Mouse (Mus musculus): ENCODE results near the gene T.
"Not testable (repeated sequence)": the region's sequence is repeated elsewhere in the genome, so short reads cannot be mapped to it uniquely, and the experiment has no call there.

T gene

GRCm38 (mm10) chr17:8433978-8434960 is at the start of gene T:
T (plus strand) TSS chr17:8434423.
- DNase-seq = no peak

GRCm38 (mm10) chr17:8385441-8385840 is 48.8 kb upstream of the T start:
- no peak for DNase-seq

GRCm38 (mm10) chr17:8388463-8388862 is 45.8 kb upstream of the T start:
- peak; percentile 55 for DNase-seq

DNA sequence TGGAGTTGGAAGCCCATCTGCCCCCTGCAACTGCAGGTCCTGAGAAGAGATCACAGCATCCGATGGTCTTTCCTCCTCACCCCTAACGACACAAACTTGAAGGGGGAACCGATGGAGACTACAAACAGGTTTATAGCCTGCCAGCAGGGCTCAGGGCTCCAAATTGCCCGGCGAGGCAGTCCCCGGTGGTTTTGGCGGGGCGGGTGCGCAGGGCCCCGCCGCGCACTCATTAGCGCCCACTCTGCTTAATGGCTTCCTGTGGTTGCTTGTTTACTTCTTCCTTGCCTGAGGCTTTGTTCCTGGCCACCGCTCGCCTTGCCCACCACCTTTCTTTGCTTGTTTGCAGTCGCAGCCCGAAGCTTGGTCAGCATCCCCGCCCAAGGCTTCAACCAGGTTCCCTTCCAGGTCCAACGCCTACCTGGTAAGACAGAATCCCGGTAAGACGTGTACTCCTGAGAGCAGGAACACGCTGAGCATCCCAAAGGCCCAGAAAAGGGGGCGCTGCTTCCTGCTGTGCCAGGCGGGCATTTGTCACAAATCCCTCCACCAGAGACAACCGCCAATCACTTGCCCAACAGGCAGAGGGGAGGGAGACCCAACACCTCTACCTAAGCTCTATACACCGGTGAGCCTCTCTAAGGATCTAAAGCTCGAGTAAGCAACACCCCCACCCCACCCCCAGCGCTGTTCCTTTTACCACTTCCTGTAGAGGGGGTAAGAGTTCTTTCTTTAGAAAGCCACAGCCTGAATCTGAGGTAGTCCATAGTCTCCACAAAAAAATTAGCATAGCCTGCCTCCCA is 45.0 kb upstream of the T start:
- peak; percentile 22 for DNase-seq

GRCm38 (mm10) chr17:8389790-8390095 is 44.5 kb upstream of the T start:
- DNase-seq = no peak

GRCm38 (mm10) chr17:8390487-8390886 is 43.7 kb upstream of the T start:
- no peak for DNase-seq

- DNase-seq = no peak
These were observed 37.9 kb upstream of the T start for GRCm38 (mm10) chr17:8396371-8396770.

- DNase-seq = no peak
These were observed 36.3 kb upstream of the T start for GRCm38 (mm10) chr17:8397946-8398345.

DNA sequence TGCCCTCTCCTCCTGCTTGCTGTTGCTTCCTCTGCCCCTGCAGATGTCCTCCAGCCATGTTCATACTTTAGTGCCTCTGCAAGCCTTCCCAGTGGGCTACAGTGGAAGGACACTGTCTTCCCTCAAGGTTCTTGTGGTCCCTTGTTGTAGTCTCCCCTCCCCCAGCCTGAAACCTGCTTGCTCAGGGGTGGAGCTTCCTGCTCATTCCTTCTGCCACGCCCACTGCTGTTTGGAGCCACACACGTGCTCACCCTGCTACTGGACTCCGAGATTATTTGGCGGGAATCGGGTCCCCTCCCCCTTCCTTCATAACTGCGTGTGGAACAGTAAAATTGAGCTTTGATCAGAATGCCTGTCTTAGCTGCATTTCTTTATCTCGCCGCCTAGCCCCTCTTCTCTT is 30.3 kb upstream of the T start:
- DNase-seq = not testable (repeated sequence)

GRCm38 (mm10) chr17:8406285-8406684 is 27.9 kb upstream of the T start:
- no peak for DNase-seq

DNA sequence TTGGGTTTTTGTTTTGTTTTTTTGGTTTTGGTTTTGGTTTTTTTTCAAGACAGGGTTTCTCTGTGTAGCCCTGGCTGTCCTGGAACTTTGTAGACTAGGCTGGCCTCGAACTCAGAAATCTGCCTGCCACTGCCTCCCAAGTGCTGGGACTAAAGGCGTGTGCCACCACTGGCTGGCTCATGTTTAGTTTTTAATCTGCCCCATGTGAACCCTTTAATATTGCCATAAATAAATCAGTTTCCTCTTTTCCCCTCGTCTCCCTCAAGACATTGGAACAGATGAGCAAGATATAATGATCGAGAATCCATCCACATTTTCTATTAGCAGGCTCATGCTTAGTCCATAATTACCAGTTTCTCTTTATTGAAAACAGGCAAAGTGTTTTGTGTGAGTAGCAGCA is 26.2 kb upstream of the T start:
- DNase-seq = not testable (repeated sequence)

DNA sequence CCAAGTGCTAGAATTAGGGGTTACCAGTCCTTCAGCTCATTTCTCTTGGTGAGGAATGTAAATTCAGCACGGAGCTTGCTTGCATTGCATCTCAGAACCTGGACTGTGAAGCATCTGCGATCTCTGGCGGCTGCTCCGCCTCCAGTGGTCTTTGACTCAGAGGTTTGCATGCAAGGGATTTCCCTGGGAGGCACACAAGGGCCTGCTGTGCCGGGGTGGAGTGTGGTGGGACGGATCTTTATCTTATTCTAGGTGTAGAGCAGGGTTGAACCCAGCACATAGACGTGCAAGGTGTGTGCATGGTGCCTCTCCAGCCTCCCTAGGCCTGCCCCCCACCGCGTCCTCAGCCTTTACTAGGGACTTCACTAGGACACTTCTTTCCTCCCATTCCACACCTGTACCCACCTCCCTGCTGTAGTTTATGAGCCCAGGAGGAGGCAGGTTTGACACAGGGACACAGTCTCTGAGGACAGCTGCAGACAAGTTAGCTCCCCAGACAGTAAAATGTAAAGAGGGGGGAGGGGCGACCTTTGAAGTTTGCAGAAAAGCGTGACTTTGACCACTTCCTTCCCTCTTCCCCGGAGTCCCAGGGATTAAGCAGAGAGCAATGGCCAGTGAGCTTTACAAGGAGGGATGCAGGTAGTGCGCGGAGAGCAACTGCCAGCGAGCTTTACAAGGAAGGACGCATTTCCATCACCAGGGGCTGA is 25.5 kb upstream of the T start:
- DNase-seq = peak; percentile 36

- no peak for DNase-seq
These were observed 23.9 kb upstream of the T start for GRCm38 (mm10) chr17:8410330-8410729.

DNA sequence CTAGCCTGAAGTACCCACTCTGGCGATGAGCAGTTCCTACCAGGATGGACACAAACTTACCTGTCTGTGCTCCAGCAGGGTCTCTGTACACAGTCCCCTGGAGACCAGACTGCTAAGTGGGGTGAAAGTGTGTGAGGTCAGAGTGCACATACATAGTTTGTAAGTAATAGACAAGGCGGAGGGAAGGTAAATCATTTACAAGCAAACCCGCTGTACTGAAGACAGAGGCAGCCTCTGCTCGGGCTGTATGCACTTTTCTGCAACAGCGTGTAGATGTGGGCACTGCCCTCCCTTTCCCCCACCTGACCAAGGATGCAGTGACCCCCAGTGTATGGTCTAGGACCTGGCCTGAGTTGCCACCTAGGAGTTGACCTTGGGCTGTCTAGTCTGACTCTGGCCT is 20.6 kb upstream of the T start:
- no peak for DNase-seq

DNA sequence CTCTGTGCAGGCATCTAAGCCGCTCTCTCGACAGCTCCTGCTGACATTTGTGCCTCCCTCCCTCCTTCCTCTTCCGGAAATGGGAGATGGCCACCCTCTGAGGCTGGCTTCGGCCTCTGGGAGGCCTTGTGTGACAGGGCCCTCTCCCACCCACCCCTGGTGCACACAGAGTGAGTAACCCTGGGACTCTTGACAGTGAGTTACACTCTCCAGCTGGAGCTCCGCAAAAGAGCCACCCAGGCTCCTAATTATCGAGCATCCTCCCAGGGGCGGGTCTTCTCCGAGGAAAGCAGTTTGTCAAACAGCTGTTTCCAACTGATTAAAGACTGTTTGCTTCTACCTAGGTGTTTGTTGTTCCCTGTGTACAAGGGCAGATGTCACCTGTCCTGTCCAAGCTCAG is 18.7 kb upstream of the T start:
- DNase-seq = no peak

DNA sequence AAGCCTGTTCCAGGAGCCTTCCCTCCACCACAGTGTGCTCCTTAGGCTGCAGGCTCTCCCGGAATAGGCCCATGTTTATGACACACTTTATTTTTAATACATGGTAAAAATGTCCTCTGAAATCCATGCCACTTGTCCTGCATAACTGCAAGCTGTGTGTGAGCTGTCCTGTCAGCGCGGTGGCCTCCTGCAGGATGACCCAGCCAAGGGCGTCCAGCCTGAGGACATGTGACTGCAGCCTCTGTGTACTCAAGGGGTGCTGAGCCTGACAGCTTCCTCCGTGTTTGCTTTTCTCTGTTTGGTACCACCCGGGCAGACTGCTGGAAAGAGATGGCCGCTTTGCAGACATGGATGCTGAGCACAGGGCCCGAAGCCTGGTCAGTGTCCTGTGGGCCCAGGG is 17.4 kb upstream of the T start:
- no peak for DNase-seq

DNA sequence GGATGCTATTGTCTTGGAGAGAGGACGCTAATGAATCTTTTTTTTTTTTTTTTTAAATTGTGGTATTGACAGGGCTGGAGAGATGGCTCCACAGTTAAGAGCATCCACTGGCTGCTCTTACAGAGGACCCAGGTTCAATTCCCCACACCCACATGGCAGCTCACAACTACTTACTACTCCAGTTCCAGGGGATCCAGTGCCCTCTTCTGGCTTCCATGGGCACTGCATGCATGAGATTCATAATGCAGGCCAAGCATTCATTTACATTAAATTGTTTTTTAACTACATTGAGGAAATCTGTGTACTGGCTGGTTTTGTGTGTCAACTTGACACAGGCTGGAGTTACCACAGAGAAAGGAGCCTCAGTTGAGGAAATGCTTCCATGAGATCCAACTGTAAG is 13.5 kb upstream of the T start:
- DNase-seq = peak; percentile 28

DNA sequence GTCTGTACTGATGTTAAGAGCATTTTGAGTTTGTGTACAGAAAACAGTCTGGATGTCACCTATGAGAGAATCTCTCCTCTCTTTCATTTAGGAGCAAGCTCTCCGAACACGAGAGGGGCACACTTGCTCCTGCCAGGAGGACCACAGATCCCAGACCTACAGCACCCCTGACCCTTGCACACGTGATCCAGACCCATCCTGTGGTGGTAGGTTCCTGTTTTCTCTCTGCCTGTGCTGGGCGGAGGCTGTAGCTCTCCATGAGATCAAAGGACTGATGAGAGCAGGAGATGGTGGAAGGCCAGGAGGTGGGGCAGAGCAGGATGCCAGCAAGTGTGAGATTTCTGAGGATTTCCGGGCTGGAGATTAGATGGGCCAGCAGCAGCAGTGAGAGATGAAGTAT is 12.7 kb upstream of the T start:
- no peak for DNase-seq

DNA sequence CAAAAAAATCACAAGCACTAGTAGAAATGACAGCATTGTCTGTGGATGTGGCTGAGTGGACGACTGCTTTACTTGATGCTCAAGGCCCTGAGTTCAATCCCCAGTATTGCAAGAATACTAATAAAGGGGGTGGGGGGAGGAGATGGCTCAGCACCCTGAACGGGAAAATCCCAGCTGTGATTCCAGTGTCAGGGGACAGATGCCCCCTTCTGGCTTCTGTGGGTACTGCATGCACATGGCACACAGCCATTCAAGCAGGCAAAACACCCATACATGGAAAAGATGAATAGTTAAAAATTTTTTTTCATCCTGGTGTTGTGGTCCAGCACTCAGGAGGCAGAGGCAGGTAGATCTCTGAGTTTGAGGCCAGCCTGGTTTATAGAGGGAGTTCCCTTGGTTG is 10.9 kb upstream of the T start:
- peak; percentile 36 for DNase-seq

DNA sequence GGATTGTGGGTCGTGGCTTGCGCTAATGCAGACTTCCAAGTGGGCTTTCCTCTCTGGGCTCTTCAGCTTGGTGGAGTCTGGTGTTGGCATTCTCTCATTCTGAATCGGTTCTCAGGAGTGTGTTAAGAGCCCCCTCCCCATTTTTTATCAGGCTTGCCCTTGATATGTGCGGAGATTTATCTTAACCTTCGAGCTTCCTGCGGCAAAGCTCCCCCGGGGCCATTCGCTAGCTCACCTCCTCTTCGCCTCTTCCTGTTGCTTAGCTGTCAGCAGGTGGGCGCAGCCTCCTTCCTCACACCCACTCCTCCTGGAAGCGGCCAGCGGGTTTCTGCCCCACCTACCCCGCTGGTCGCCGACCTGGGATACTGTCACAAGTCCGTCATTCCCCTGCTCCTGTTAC is 4.8 kb upstream of the T start:
- no peak for DNase-seq

DNA sequence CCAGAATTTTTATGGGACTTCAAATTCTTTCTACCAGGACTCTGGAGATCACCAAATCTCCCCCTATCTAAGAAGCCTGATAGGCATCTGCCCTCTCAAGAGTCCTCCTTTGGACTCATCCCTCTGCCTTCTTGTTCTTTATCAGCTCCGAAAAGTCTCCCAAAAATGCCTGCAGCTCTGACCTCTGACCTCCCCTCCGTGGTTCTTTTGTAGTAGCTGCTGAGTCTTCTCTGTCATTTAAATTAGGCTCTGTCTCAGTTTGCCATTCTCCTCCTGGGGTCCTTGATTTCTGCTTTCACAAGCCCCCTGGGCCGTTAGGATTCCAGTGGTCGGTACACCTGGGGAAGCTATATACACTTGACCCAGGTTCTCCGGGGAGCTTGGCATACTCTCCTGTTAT is 4.3 kb upstream of the T start:
- no peak for DNase-seq

DNA sequence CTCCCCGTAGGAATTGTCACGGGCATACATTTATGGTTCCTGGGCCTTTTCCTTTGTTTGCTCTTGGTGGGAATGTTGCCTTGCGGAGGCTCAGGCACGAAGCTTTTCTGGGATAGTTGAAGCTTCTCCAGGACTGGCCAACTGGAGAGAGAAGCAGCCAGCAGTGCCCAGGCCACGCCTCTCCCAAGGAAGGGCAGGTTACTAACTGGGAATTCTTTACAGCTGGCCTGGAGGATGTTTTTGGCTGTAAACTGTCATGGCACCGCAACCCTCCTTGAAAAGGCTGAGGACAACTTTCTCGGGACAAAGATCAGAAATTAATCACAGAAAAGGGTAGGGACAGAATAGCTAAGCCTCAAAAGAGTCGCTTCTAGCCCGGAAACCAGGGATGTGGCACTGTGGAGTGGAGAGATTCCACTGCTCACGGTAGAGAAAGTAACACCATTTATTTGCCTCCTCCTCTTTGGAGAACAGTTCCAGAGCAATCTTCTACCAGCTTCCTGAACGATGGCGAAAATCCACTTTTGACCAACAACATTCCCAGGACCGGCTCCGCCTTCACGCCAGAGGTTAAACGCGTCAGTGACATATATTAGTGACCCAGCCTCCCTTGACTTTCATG is 1.9 kb upstream of the T start:
- no peak for DNase-seq
